Mouse (Mus musculus): ENCODE measurements around the gene Asic2.

Asic2 gene

DNA sequence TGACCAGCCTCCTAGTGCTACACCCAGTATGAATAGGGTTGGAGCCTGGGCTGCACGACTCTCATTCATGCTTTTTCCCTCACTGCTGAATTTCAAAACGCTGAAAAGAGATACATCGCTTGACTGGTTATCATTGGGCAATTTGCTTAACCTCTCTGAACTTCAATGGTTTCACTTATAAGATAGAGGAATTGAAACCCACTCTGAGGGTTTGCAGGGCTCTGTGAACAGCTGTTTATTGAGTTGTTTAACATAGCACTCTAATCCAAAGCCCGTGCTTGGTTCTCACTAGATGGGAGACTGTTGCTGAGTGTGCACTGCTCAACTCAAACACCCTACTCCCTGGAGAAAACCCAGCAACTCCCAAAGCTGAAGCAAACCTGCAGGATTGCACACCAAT is 776.1 kb downstream of the Asic2 start:
- DNase-seq (ENCODE audit: low spot score): no peak

- DNase-seq (ENCODE audit: low spot score): no peak
Measured at GRCm38 (mm10) chr11:81189103-81189502, 779.2 kb downstream of the Asic2 start.

DNA sequence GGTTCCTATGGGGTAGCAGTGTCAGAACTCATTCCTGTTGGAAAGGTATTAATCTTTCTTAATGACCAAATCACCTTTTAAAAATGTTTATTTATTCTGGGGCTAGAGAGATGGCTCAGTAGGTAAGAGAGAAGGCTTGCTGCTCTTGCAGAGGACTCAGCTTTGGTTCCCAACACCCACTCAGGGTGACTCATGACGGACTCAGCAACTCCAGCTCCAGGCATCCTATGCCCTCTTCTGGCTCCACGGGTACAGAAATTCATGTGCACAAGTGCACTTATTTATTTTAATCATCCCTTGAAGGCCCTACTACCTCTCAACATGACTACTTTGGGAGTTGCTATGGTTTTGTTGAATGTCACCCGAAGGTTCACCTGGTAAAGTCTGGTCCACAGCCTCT is 780.4 kb downstream of the Asic2 start:
- no peak for DNase-seq (ENCODE audit: low spot score)

GRCm38 (mm10) chr11:81184721-81185120 is 783.5 kb downstream of the Asic2 start:
- no peak for DNase-seq (ENCODE audit: low spot score)

GRCm38 (mm10) chr11:81164890-81165289 is 803.4 kb downstream of the Asic2 start:
- DNase-seq (ENCODE audit: low spot score): no peak

DNA sequence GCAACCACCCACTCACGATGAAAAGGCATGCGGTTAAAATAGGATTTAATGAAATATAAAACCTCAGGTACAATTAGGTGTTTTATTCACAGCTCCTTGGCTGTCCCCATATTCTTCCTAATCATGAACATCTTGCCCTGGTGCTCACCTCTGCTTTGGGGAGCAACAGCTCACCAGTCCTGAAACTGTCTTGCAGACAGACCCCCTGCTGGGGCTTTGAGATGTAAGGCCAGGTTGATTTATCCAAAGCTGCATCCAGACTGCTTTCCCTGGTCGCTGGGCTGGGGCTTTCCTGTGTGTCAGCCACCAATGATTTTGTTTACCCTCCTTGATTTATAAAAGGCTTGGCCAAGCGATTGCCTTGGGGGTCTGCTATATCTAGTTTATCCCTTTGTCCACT is 805.2 kb downstream of the Asic2 start:
- no peak for DNase-seq (ENCODE audit: low spot score)

DNA sequence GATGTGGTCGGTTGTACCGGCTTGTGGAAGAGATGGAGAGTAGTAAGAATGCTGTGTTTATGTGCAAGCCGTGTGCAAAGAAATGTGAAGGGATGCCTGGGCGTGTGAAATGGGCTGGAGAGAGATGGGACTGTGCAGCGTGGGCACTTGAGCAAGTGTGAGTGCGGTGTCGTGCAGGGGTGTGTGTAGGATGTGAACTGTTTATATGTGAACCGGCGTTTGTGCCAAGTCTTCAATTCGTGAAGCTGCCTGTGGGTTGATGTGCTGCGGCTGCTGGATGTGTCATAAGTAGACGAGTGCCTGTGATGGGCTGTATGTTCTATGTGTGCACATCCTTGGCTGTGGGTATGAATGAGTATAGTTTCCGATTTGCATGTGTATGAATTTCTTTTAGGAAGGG is 814.4 kb downstream of the Asic2 start:
- no peak for DNase-seq (ENCODE audit: low spot score)

- no peak for DNase-seq (ENCODE audit: low spot score)
Measured at GRCm38 (mm10) chr11:81153161-81153840, 815.0 kb downstream of the Asic2 start.

DNA sequence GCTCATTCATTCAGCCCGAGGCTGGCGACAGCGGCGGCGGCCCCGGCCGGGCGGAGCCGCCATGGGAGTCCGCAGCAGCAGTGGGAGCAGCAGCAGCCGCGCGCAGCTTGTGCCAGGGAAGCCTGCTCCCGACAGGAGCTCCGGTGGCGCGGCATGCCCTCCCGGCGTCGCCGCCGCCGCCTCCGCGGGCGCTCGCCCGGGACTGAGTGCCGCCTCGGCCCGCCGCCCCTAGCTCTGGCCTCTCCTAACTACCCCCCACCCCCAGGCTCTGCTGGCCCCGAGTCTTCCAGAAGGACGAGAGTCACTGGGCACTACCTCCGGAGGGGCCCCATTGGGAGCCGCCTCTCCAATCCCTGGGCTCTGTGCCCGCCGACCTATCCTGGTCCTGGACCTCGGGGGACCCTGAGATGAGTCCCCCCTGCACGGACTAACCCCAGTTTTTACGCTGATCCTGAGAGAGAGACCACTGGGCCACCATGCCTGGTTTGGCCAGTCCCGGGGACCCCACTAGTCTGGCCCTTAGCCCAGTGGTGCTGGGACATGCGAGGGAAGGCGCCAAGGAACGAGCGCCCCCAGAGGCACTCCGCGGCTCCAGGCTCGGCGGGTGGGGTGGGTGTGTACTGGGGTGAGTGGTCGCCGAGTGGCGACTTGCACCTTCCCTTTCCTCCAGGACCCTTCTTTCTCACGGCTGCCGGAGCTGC is 815.6 kb downstream of the Asic2 start:
- no peak for DNase-seq (ENCODE audit: low spot score)

GRCm38 (mm10) chr11:81152021-81152385 is 816.3 kb downstream of the Asic2 start:
- no peak for DNase-seq (ENCODE audit: low spot score)

DNA sequence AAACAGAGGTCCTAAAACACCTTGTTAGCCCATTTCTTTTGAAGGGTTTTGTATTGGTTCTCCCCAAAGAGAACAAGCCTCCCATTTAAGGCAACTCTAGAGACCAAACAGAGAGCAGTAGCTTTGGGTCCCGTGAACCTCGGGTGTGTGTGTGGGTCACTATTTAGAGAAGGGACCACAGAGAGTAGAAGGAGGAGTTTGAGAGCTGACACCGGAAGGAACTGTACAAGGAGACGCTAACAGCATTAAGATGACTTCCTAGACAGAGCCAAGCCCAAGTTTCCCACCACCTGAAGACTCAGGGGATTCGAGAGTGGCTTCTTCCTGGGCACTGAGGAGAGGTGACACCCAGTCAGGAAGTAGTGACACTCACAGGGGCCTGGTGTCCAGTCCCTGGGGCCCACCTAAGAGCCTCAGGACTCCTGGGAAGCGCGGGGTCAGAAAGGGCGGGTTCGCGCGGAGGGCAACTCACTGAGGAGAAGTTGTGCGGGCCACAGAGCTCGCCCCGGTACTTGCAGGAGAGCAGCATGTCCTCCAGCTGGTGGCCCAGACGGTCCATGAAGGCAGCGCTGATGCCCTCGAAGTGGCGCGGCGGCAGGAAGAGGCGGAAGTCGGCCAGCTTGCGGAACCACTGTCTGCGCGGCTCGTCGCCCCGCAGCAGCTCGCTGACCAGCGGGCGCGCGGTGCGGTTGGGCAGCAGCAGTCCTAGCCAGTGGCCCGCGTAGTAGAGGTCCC is 816.8 kb downstream of the Asic2 start:
- DNase-seq (ENCODE audit: low spot score): no peak

GRCm38 (mm10) chr11:81150621-81151020 is 817.6 kb downstream of the Asic2 start:
- no peak for DNase-seq (ENCODE audit: low spot score)

- no peak for DNase-seq (ENCODE audit: low spot score)
Measured at GRCm38 (mm10) chr11:81148423-81148822, 819.8 kb downstream of the Asic2 start.

DNA sequence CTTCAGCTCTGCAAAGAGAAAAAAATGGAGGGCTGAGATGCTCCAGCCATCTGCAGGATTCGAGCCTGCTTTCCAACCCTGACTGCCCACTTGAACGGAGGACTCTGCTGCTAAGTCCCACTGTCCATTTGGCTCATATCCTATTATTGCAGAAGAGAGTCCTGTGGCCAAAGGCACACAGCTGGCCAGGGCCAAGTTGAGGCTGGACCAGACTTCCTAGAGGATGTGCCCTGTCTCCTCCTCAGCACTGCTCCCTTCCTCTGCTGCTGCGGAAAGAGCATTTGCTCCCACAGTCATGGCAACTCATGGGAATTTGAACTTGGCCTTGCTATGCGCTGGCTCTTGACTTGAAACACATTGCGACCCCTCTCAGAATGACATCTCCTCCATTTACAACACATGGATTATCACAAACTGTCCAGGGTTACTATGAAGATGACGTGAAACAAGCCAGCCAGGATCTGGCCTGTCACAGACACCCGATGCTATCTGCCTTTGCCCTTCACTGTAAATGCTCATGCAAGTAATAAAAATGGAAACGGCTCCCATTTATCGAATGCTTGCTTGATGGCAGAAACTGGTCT is 821.6 kb downstream of the Asic2 start:
- DNase-seq (ENCODE audit: low spot score): no peak

DNA sequence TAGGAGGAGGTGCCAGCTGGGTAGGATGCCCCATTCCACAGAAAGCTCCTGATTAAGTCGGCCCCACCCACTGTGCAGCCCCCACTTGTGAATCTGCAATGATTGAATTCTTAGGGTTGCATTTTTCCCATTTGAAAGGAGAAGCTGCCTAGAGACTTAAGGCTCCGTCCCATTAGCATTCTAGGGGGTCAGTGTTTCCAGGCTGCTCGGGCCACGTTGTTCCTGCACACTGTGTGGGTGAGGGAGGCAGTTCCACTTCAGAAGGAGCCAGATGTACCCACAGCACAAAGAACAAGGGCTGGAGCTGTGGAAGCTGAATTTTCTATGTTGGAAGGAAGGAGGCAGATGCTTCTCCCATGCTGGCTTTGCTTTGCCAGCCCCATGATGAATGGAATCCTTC is 833.1 kb downstream of the Asic2 start:
- no peak for DNase-seq (ENCODE audit: low spot score)

- DNase-seq (ENCODE audit: low spot score): no peak
Measured at GRCm38 (mm10) chr11:81133950-81134349, 834.3 kb downstream of the Asic2 start.

DNA sequence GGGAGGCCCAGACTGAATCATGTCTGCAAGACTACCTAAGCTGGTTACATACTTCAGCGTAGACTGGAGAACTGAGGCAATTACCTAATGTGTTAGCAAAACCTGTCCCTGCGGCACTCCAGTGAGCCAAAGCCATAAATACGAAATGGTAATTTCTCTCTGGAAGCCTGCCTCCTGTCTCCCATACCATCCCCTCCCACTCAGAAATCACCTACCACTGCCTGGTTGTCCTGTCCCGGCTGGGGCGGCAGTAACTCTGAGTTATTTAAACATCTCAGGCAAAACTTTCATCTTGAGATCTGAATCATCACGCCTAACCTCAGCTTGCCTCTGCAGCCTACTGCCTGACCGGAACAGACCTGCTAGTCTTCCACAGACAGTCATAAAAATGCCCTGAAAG is 835.6 kb downstream of the Asic2 start:
- no peak for DNase-seq (ENCODE audit: low spot score)

GRCm38 (mm10) chr11:81124363-81124762 is 843.9 kb downstream of the Asic2 start:
- no peak for DNase-seq (ENCODE audit: low spot score)

DNA sequence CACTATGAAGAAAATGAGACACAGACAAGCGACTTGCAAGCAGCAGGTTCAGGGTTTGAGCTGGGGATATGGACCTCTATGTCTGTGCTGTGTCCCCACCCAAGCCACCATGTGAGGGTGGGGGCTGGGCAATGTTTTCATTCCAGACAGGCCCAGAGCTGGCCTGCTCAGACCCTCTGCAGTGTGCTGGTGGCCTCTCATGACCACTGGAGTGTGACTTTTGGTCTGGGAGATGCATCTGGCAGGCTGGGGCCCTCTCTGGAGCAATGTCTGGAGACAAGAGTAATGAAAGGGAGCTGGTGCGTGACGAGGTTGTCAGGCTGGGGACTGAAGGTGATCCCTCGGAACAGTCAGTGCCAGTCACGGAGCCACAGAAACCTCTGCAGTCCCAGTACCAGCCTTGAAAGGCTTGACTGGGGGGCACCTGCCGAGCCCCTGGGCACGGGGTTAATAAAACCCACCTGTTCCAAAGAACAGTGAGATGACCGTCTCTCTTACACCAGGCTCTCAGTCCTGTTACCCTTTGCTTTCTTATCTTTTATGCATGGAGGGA is 848.2 kb downstream of the Asic2 start:
- DNase-seq (ENCODE audit: low spot score): no peak

- no peak for DNase-seq (ENCODE audit: low spot score)
Measured at GRCm38 (mm10) chr11:81118055-81118454, 850.2 kb downstream of the Asic2 start.

GRCm38 (mm10) chr11:81115666-81116065 is 852.6 kb downstream of the Asic2 start:
- DNase-seq (ENCODE audit: low spot score): no peak

- no peak for DNase-seq (ENCODE audit: low spot score)
Measured at GRCm38 (mm10) chr11:81111626-81112025, 856.6 kb downstream of the Asic2 start.

DNA sequence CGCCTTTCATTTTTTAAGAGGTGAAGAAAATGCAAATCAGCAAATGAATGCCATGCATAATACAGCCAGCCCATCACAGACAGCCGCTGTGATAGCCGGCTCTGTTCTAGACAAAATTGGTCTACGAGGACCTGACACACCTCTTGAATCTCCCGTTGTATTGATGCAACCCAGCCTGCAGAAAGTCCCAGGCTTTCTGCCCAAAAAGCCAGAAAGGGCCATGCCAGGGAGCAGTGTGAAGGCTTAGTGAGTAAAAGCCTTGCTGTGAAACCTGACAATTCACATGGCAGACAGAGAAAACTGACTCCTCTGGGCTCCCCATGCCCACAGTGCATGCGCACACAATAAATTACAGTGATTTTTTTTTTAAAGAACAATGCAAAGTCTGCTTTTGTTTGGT is 858.2 kb downstream of the Asic2 start:
- DNase-seq (ENCODE audit: low spot score): no peak
